Mouse (Mus musculus): ENCODE results near the gene Lfng. TPM values are rescaled to one million over a fixed set of nuclear protein-coding genes. Genes with fewer than 3 reads are reported as not detected.

The Lfng gene
- polyA plus RNA-seq, 1 experiment = 48.7 TPM

DNA sequence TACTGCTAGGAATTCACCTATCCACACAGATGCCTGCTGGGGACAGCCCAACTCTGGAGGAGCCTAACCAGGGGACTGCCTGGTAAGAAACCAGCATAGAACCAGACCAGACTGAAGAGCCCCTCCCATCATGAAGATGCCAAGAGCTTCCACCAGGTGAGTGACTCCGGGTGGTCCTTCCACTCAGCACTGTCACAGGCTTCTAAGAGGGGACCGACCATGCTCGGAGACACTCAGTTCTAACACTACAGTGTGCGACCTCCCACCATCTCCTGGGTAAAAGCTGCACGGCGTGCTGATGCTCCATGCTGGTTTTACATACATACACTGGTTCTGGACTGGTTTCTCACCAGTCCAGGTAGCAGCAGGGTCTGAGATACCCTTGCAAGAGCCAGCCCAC is 39.1 kb downstream of the Lfng start:
- 57% methylated on average over 6 of the region's 6 CpGs for WGBS

DNA sequence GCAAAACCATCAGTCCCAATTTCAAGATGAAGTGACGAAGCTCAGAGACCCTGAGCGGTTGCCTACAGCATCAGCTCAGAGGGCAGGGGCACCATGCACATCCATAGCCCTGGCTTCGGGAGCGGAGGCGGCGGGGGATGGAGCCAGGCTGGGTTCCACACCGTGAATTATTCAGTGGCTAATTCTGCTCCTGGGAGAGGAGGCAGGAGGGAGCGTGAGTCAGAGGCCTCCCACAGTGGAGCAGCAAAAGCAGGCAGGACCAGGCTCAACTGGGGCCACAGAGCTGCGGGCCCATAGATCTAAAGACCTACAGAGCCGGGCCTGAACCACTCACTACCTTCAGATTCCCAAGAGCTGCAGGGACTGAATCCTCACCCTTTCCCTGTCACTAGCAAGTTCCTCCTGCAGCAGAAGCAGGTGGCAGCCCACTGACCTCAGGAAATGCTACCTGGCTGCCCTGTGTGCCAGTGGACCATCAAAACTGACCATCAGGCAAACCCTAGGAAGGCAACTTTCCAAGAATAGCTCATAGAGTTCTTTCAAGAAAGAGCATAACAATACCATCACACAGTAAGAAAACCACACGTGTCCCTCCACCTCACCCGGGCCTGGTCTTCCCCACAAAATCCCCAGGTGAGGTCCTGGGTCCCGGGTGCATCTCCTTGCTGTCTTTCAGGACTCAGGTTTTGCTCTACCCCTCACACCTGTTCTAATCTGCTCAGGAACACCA is 40.1 kb downstream of the Lfng start:
- peak; percentile 71 to 78 for DNase-seq
- WGBS = 15% methylated on average over 13 of the region's 13 CpGs
- TF ChIP-seq POLR2A (IDR thresholded peaks at IDR 0.05; ENCODE audit: borderline replicate concordance, insufficient read depth, low read length) (no peak), CTCF (IDR thresholded peaks at IDR 0.05; ENCODE audit: borderline replicate concordance, insufficient read depth, low read depth, low read length) (no peak)
- peak overlapping the region; percentile 97 for H3K4me3 ChIP-seq (replicated peaks; ENCODE audit: insufficient read depth, low read depth, low read length)
- peak overlapping the region; percentile 78 for H3K27ac ChIP-seq (ENCODE audit: insufficient read depth, low read length)
- H3K27me3 ChIP-seq (ENCODE audit: control insufficient read depth, insufficient read depth, low read length) = no peaks in the 10 kb centered on the region
- peaks cover 20% of the 10 kb centered on the region for H3K4me1 ChIP-seq (ENCODE audit: control insufficient read depth, insufficient read depth, low read length)

More for the DNA sequence above, 39.1 kb downstream of the Lfng start:
- no peak for TF ChIP-seq POLR2A (IDR thresholded peaks at IDR 0.05; ENCODE audit: borderline replicate concordance, insufficient read depth, low read length)
- peak overlapping the region; percentile 97 for H3K4me3 ChIP-seq (replicated peaks; ENCODE audit: insufficient read depth, low read depth, low read length)
- no peak overlapping the region for H3K27ac ChIP-seq (ENCODE audit: insufficient read depth, low read length)
- no peaks in the 10 kb centered on the region for H3K27me3 ChIP-seq (ENCODE audit: control insufficient read depth, insufficient read depth, low read length)
- peaks cover 30% of the 10 kb centered on the region for H3K4me1 ChIP-seq (ENCODE audit: control insufficient read depth, insufficient read depth, low read length)
- no peak for DNase-seq

DNA sequence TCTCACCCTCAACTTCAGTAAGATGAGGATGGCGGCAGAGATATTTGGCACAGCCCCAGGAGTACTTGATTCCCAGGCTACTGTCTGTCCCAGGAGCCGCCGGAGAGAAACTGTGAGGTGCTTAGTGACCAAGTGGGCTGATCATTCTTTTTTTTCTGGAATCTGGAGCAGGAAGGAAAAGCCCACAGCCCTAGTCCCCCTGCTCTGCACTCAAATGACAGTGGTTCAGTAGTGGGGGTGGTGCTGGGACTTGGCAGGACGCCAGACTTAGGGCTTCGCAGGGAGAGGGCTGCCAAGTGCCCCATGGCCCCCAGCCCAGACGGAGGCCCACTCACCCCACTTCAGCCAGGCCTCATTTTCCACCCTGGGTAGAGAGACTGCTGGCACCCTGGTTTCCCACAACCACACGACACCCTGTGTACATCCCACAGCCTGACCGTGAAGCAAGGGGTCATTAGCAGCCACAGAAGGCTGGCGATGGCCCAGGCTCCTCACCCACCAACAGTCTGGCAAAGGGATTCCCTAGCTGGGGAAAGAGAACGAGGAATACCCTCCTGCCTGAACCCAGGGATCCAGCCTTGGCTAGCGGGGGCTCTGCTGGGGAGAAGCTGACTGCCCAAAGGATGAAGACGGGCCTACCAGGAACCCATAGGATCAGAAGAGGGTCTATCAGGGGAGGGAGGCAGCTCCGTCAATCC is 40.9 kb downstream of the Lfng start:
- peak overlapping the region; percentile 78 for H3K27ac ChIP-seq (ENCODE audit: insufficient read depth, low read length)
- no peaks in the 10 kb centered on the region for H3K27me3 ChIP-seq (ENCODE audit: control insufficient read depth, insufficient read depth, low read length)
- peak overlapping the region; percentile 97 for H3K4me3 ChIP-seq (replicated peaks; ENCODE audit: insufficient read depth, low read depth, low read length)
- TF ChIP-seq POLR2A (IDR thresholded peaks at IDR 0.05; ENCODE audit: borderline replicate concordance, insufficient read depth, low read length) (no peak), CTCF (IDR thresholded peaks at IDR 0.05; ENCODE audit: borderline replicate concordance, insufficient read depth, low read depth, low read length) (no peak)
- 1% methylated on average over 13 of the region's 13 CpGs for WGBS
- H3K4me1 ChIP-seq (ENCODE audit: control insufficient read depth, insufficient read depth, low read length) = peaks cover 17% of the 10 kb centered on the region
- DNase-seq = peak; percentile 64 to 68

DNA sequence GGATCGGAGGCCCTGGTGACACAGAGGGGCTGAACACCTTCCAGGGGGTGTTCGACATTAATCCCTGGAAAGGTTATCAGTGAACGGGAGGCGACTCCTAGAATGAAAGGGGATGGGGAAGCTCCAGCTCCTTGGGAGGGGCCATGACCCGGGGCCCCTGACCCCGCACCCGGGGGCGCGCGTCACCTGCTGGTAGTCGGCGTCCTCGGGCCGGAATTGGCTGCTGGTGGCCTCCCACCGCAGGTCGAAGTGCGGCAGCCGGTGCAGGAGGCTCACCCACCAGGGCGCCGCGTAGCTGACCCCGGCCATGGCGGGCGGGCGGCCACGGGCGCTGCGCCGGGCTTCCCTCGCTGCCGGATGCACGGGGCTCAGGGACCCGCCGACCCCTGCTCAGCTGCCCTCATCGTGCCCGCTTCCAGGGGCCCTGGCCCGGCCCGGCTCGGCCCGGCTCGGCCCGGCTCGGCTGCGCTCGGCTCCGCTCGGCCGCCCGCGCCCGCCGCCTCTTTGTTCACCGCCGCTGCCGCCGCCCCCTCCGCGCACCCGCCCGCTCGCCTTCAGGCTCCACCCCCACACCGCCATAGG is 41.5 kb downstream of the Lfng start, which contains the start of gene Ttyh3:
Gene Ttyh3 (minus strand): TSS at position 513 of the 582 bp plus-strand sequence.
- H3K27ac ChIP-seq (ENCODE audit: insufficient read depth, low read length) = peak within 1 kb of the TSS; percentile 78
- TF ChIP-seq POLR2A (IDR thresholded peaks at IDR 0.05; ENCODE audit: borderline replicate concordance, insufficient read depth, low read length) = no peak
- no peak for TF ChIP-seq CTCF (IDR thresholded peaks at IDR 0.05; ENCODE audit: borderline replicate concordance, insufficient read depth, low read depth, low read length)
- H3K4me1 ChIP-seq (ENCODE audit: control insufficient read depth, insufficient read depth, low read length) = peaks cover 17% of the 10 kb centered on the region
- no peak for DNase-seq
- under 1% methylated on average over 62 of the region's 62 CpGs for WGBS
- H3K27me3 ChIP-seq (ENCODE audit: control insufficient read depth, insufficient read depth, low read length) = no peaks in the 10 kb centered on the region
- peak within 1 kb of the TSS; percentile 97 for H3K4me3 ChIP-seq (replicated peaks; ENCODE audit: insufficient read depth, low read depth, low read length)

- DNase-seq = peak; percentile 97 to 98
- WGBS = 7% methylated on average over 26 of the region's 26 CpGs
- Histone ChIP-seq H3K27me3 (ENCODE audit: control insufficient read depth, insufficient read depth, low read length) (no peaks in the 10 kb centered on the region), H3K27ac (ENCODE audit: insufficient read depth, low read length) (0 out of 2 replicates have a peak overlapping the region, but pooled peaks have one; percentile 17), H3K4me3 (replicated peaks; ENCODE audit: insufficient read depth, low read depth, low read length) (peak overlapping the region; percentile 90), H3K4me1 (ENCODE audit: control insufficient read depth, insufficient read depth, low read length) (peaks cover 17% of the 10 kb centered on the region)
- TF ChIP-seq CTCF (IDR thresholded peaks at IDR 0.05; ENCODE audit: borderline replicate concordance, insufficient read depth, low read depth, low read length) = no peak
- peak; percentile 55; the same call in 1 of the 2 replicates for TF ChIP-seq POLR2A (IDR thresholded peaks at IDR 0.05; ENCODE audit: borderline replicate concordance, insufficient read depth, low read length)
These were observed 42.1 kb downstream of the Lfng start for GRCm38 (mm10) chr5:140649101-140649667.

GRCm38 (mm10) chr5:140649881-140650414 is 42.8 kb downstream of the Lfng start:
- H3K27ac ChIP-seq (ENCODE audit: insufficient read depth, low read length) = no peak overlapping the region
- DNase-seq = no peak
- H3K4me1 ChIP-seq (ENCODE audit: control insufficient read depth, insufficient read depth, low read length) = peaks cover 16% of the 10 kb centered on the region
- H3K4me3 ChIP-seq (replicated peaks; ENCODE audit: insufficient read depth, low read depth, low read length) = no peak overlapping the region
- no peaks in the 10 kb centered on the region for H3K27me3 ChIP-seq (ENCODE audit: control insufficient read depth, insufficient read depth, low read length)
- WGBS = 83% methylated on average over 7 of the region's 7 CpGs
- TF ChIP-seq CTCF (IDR thresholded peaks at IDR 0.05; ENCODE audit: borderline replicate concordance, insufficient read depth, low read depth, low read length) (no peak), POLR2A (IDR thresholded peaks at IDR 0.05; ENCODE audit: borderline replicate concordance, insufficient read depth, low read length) (no peak)

GRCm38 (mm10) chr5:140651231-140651630 is 44.1 kb downstream of the Lfng start:
- no peak for TF ChIP-seq POLR2A (IDR thresholded peaks at IDR 0.05; ENCODE audit: borderline replicate concordance, insufficient read depth, low read length)
- no peak for TF ChIP-seq CTCF (IDR thresholded peaks at IDR 0.05; ENCODE audit: borderline replicate concordance, insufficient read depth, low read depth, low read length)
- H3K27me3 ChIP-seq (ENCODE audit: control insufficient read depth, insufficient read depth, low read length) = no peaks in the 10 kb centered on the region
- peaks cover 12% of the 10 kb centered on the region for H3K4me1 ChIP-seq (ENCODE audit: control insufficient read depth, insufficient read depth, low read length)
- H3K4me3 ChIP-seq (replicated peaks; ENCODE audit: insufficient read depth, low read depth, low read length) = no peak overlapping the region
- WGBS = 59% methylated on average over 11 of the region's 11 CpGs
- DNase-seq = no peak
- no peak overlapping the region for H3K27ac ChIP-seq (ENCODE audit: insufficient read depth, low read length)

Measured in cerebellum, adult 2 months (tissue).